24 mouse cellular contexts compared by ENCODE assay signal in genomic region chr7:63730012-63730411, GRCm38 (mm10).
"Had no signal": no experiment of that assay in that cellular context is flagged by ENCODE, and none has a peak within 500 bp of the region (broad histone marks: within the 10 kb centered on the region; RNA-seq: fewer than 3 reads in every experiment).

No protein-coding gene starts in this region.

- H3K36me3 ChIP-seq: heart, embryonic 10.5 days; heart, embryonic 12.5 days; kidney, embryonic 15.5 days; limb, embryonic 13.5 days; limb, embryonic 15.5 days; liver, embryonic 12.5 days had no signal

- DNase-seq: gastrocnemius, postnatal 14 days; gastrocnemius, postnatal 36 days; heart, adult 18-20 months; heart, postnatal 10 days; heart, postnatal 36 days; kidney, adult 11 months; kidney, adult 2 months; kidney, adult 9 months; kidney, postnatal 14 days; kidney, postnatal 36 days; layer of hippocampus, adult 9-11 months; layer of hippocampus, postnatal 36 days; left cerebral cortex, postnatal 4 days had no signal

- H3K27ac ChIP-seq: heart, embryonic 10.5 days; hindbrain, embryonic 13.5 days; hindbrain, embryonic 15.5 days; hindbrain, postnatal 0 days; kidney, embryonic 15.5 days; kidney, postnatal 0 days; limb, embryonic 13.5 days; limb, embryonic 15.5 days; liver, embryonic 12.5 days had no signal

- H3K4me1 ChIP-seq: heart, embryonic 10.5 days; heart, embryonic 12.5 days; hindbrain, embryonic 13.5 days; hindbrain, embryonic 15.5 days; kidney, embryonic 15.5 days; limb, embryonic 13.5 days; limb, embryonic 15.5 days; liver, embryonic 12.5 days had no signal

- H3K9ac ChIP-seq: heart, embryonic 12.5 days; hindbrain, embryonic 13.5 days; hindbrain, embryonic 15.5 days; kidney, embryonic 15.5 days; limb, embryonic 13.5 days; limb, embryonic 15.5 days; liver, embryonic 12.5 days had no signal

- ATAC-seq: hindbrain, postnatal 0 days; intestine, embryonic 16.5 days; liver, embryonic 12.5 days had no signal

- H3K27me3 ChIP-seq: hindbrain, embryonic 13.5 days; hindbrain, embryonic 15.5 days; kidney, embryonic 15.5 days; limb, embryonic 13.5 days; limb, embryonic 15.5 days; liver, embryonic 12.5 days had no signal

- H3K4me3 ChIP-seq: heart, embryonic 10.5 days; heart, embryonic 12.5 days; hindbrain, embryonic 13.5 days; hindbrain, embryonic 15.5 days; kidney, embryonic 15.5 days; limb, embryonic 13.5 days; limb, embryonic 15.5 days; liver, embryonic 12.5 days had no signal

- H3K4me2 ChIP-seq: heart, embryonic 12.5 days; hindbrain, embryonic 13.5 days; hindbrain, embryonic 15.5 days; kidney, embryonic 15.5 days; limb, embryonic 13.5 days; limb, embryonic 15.5 days; liver, embryonic 12.5 days had no signal

- H3K9me3 ChIP-seq: heart, embryonic 10.5 days; heart, embryonic 12.5 days; hindbrain, embryonic 13.5 days; hindbrain, embryonic 15.5 days; kidney, embryonic 15.5 days; limb, embryonic 13.5 days; limb, embryonic 15.5 days; liver, embryonic 12.5 days had no signal
